Mouse (Mus musculus) left cerebral cortex, adult 9 months (tissue): Measurements from ENCODE around the gene Scly.

Experiments used
- DNase-seq, 2 experiments: peaks; one replicate each; pipeline ENCODE4 v3.0.0; 2022; ENCODE audit warnings: low spot score in 2 of 2

The Scly gene

GRCm38 (mm10) chr1:91299707-91300426 lies 1.7 kb downstream of the Scly start:
- DNase-seq, result no peak

GRCm38 (mm10) chr1:91301206-91301920 lies 3.2 kb downstream of the Scly start:
- no peak for DNase-seq

GRCm38 (mm10) chr1:91302021-91302420 lies 3.9 kb downstream of the Scly start:
- DNase-seq, result no peak

GRCm38 (mm10) chr1:91304621-91305020 lies 6.5 kb downstream of the Scly start:
- DNase-seq, result no peak

- DNase-seq, result no peak
Observed at GRCm38 (mm10) chr1:91309366-91310085, 11.4 kb downstream of the Scly start.

- no peak for DNase-seq
Observed at GRCm38 (mm10) chr1:91312273-91312672, 14.1 kb downstream of the Scly start.

GRCm38 (mm10) chr1:91313251-91313650 lies 15.1 kb downstream of the Scly start:
- no peak for DNase-seq

GRCm38 (mm10) chr1:91317656-91318055 lies 19.5 kb downstream of the Scly start:
- DNase-seq, result no peak

- DNase-seq, result no peak
Observed at GRCm38 (mm10) chr1:91321760-91322438, 23.8 kb downstream of the Scly start, which contains the start of gene Espnl. Espnl (plus strand) TSS chr1:91322075.

- DNase-seq, result no peak
Observed at GRCm38 (mm10) chr1:91324646-91325045, 26.5 kb downstream of the Scly start.

- no peak for DNase-seq
Observed at GRCm38 (mm10) chr1:91325488-91326042, 27.4 kb downstream of the Scly start.

- DNase-seq, result peak; percentile 23 to 51
Observed at GRCm38 (mm10) chr1:91332102-91332501, 34.0 kb downstream of the Scly start.

GRCm38 (mm10) chr1:91333582-91333981 lies 35.4 kb downstream of the Scly start:
- DNase-seq, result no peak

- no peak for DNase-seq
Observed at GRCm38 (mm10) chr1:91337355-91337754, 39.2 kb downstream of the Scly start.

GRCm38 (mm10) chr1:91344001-91344400 lies 45.9 kb downstream of the Scly start:
- DNase-seq, result no peak

GRCm38 (mm10) chr1:91344921-91345685 lies 47.0 kb downstream of the Scly start:
- DNase-seq, result no peak

- DNase-seq, result peak in 1 of 2 experiments; percentile 72
Observed at GRCm38 (mm10) chr1:91346892-91347291, 48.8 kb downstream of the Scly start.

- no peak for DNase-seq
Observed at GRCm38 (mm10) chr1:91350841-91351240, 52.7 kb downstream of the Scly start, which contains the start of gene Klhl30. Klhl30 (plus strand) TSS chr1:91351016.

GRCm38 (mm10) chr1:91351249-91351648 lies 53.1 kb downstream of the Scly start:
- DNase-seq, result no peak

GRCm38 (mm10) chr1:91352277-91352676 lies 54.1 kb downstream of the Scly start:
- no peak for DNase-seq

GRCm38 (mm10) chr1:91356105-91356504 lies 58.0 kb downstream of the Scly start:
- no peak for DNase-seq
